Mouse (Mus musculus) urinary bladder, postnatal 25 days (tissue): ENCODE data around the gene Ppfia4.

ENCODE experiments used
- DNase-seq: peaks from one replicate; pipeline ENCODE4 v3.0.0; 2022; ENCODE audit warnings: low spot score

Gene Ppfia4

GRCm38 (mm10) chr1:134332770-134333271, at the start of gene Ppfia4:
Ppfia4 (minus strand) TSS chr1:134332928.
- no peak for DNase-seq

GRCm38 (mm10) chr1:134381795-134382625, 49.3 kb upstream of the Ppfia4 start:
- no peak for DNase-seq

- no peak for DNase-seq
Measured at GRCm38 (mm10) chr1:134381051-134381450, 48.3 kb upstream of the Ppfia4 start.

- DNase-seq, result no peak
Measured at GRCm38 (mm10) chr1:134374124-134374523, 41.4 kb upstream of the Ppfia4 start.

- DNase-seq, result peak; percentile 72
Measured at GRCm38 (mm10) chr1:134368777-134369337, 36.1 kb upstream of the Ppfia4 start.

- no peak for DNase-seq
Measured at GRCm38 (mm10) chr1:134365491-134365890, 32.8 kb upstream of the Ppfia4 start.

- no peak for DNase-seq
Measured at GRCm38 (mm10) chr1:134363194-134363593, 30.5 kb upstream of the Ppfia4 start.

GRCm38 (mm10) chr1:134361857-134362212, 29.1 kb upstream of the Ppfia4 start, which contains the start of gene Tmem183a:
Tmem183a (minus strand) TSS chr1:134361979.
- peak; percentile 97 for DNase-seq

- no peak for DNase-seq
Measured at GRCm38 (mm10) chr1:134361195-134361856, 28.6 kb upstream of the Ppfia4 start.

GRCm38 (mm10) chr1:134360656-134361055, 27.9 kb upstream of the Ppfia4 start:
- no peak for DNase-seq

GRCm38 (mm10) chr1:134357461-134357860, 24.7 kb upstream of the Ppfia4 start:
- DNase-seq, result no peak

- no peak for DNase-seq
Measured at GRCm38 (mm10) chr1:134353326-134353725, 20.6 kb upstream of the Ppfia4 start.

- no peak for DNase-seq
Measured at GRCm38 (mm10) chr1:134347791-134348190, 15.1 kb upstream of the Ppfia4 start.

GRCm38 (mm10) chr1:134345075-134345474, 12.3 kb upstream of the Ppfia4 start:
- DNase-seq, result no peak

GRCm38 (mm10) chr1:134344005-134344950, 11.6 kb upstream of the Ppfia4 start:
- peak; percentile 80 for DNase-seq

- no peak for DNase-seq
Measured at GRCm38 (mm10) chr1:134343567-134343966, 10.8 kb upstream of the Ppfia4 start.

GRCm38 (mm10) chr1:134342781-134343310, 10.1 kb upstream of the Ppfia4 start:
- no peak for DNase-seq

GRCm38 (mm10) chr1:134342278-134342664, 9.5 kb upstream of the Ppfia4 start:
- DNase-seq, result no peak

GRCm38 (mm10) chr1:134341641-134342277, 9.0 kb upstream of the Ppfia4 start:
- DNase-seq, result no peak

- no peak for DNase-seq
Measured at GRCm38 (mm10) chr1:134339757-134340619, 7.3 kb upstream of the Ppfia4 start.
